Mouse (Mus musculus): ENCODE measurements around the gene Tcf7l2. TPM values are rescaled to one million over a fixed set of nuclear protein-coding genes. Genes with fewer than 3 reads are reported as not detected.
A peak's percentile ranks its signal among the peaks of the same experiment; 100 is the strongest.

The Tcf7l2 gene
- total RNA-seq, 1 experiment from 2014 or later = 2.1 TPM

GRCm38 (mm10) chr19:55816974-55817373, 75.4 kb downstream of the Tcf7l2 start:
- no peak for ATAC-seq (replicated peaks; ENCODE audit: low read depth, poor library complexity, severe bottlenecking)

- no peak for ATAC-seq (replicated peaks; ENCODE audit: low read depth, poor library complexity, severe bottlenecking)
Observed at GRCm38 (mm10) chr19:55820202-55820601, 78.6 kb downstream of the Tcf7l2 start.

GRCm38 (mm10) chr19:55825001-55825827, 83.6 kb downstream of the Tcf7l2 start:
- no peak; the same call in 1 of the 2 replicates for ATAC-seq (replicated peaks; ENCODE audit: low read depth, poor library complexity, severe bottlenecking)

- ATAC-seq (replicated peaks; ENCODE audit: low read depth, poor library complexity, severe bottlenecking) = no peak
Observed at GRCm38 (mm10) chr19:55825951-55826507, 84.4 kb downstream of the Tcf7l2 start.

GRCm38 (mm10) chr19:55827613-55828259, 86.1 kb downstream of the Tcf7l2 start:
- ATAC-seq (replicated peaks; ENCODE audit: low read depth, poor library complexity, severe bottlenecking) = peak; percentile 87

GRCm38 (mm10) chr19:55830976-55831559, 89.4 kb downstream of the Tcf7l2 start:
- ATAC-seq (replicated peaks; ENCODE audit: low read depth, poor library complexity, severe bottlenecking) = 0 out of 2 replicates have a peak, but pooled peaks have one; percentile 42

- no peak for ATAC-seq (replicated peaks; ENCODE audit: low read depth, poor library complexity, severe bottlenecking)
Observed at GRCm38 (mm10) chr19:55832122-55832521, 90.5 kb downstream of the Tcf7l2 start.

GRCm38 (mm10) chr19:55833807-55834385, 92.3 kb downstream of the Tcf7l2 start:
- no peak for ATAC-seq (replicated peaks; ENCODE audit: low read depth, poor library complexity, severe bottlenecking)

GRCm38 (mm10) chr19:55836930-55837687, 95.5 kb downstream of the Tcf7l2 start:
- no peak for ATAC-seq (replicated peaks; ENCODE audit: low read depth, poor library complexity, severe bottlenecking)

GRCm38 (mm10) chr19:55837924-55838323, 96.3 kb downstream of the Tcf7l2 start:
- no peak for ATAC-seq (replicated peaks; ENCODE audit: low read depth, poor library complexity, severe bottlenecking)

- no peak for ATAC-seq (replicated peaks; ENCODE audit: low read depth, poor library complexity, severe bottlenecking)
Observed at GRCm38 (mm10) chr19:55838389-55839035, 96.9 kb downstream of the Tcf7l2 start.

- peak; percentile 32 for ATAC-seq (replicated peaks; ENCODE audit: low read depth, poor library complexity, severe bottlenecking)
Observed at GRCm38 (mm10) chr19:55839036-55839555, 97.5 kb downstream of the Tcf7l2 start.

- 0 out of 2 replicates have a peak, but pooled peaks have one; percentile 34 for ATAC-seq (replicated peaks; ENCODE audit: low read depth, poor library complexity, severe bottlenecking)
Observed at GRCm38 (mm10) chr19:55840499-55841121, 99.0 kb downstream of the Tcf7l2 start.

GRCm38 (mm10) chr19:55842046-55842445, 100.4 kb downstream of the Tcf7l2 start:
- ATAC-seq (replicated peaks; ENCODE audit: low read depth, poor library complexity, severe bottlenecking) = no peak

GRCm38 (mm10) chr19:55843111-55843887, 101.7 kb downstream of the Tcf7l2 start:
- ATAC-seq (replicated peaks; ENCODE audit: low read depth, poor library complexity, severe bottlenecking) = no peak

GRCm38 (mm10) chr19:55845702-55846101, 104.1 kb downstream of the Tcf7l2 start:
- no peak for ATAC-seq (replicated peaks; ENCODE audit: low read depth, poor library complexity, severe bottlenecking)

- no peak for ATAC-seq (replicated peaks; ENCODE audit: low read depth, poor library complexity, severe bottlenecking)
Observed at GRCm38 (mm10) chr19:55846256-55846655, 104.6 kb downstream of the Tcf7l2 start.

GRCm38 (mm10) chr19:55847043-55847442, 105.4 kb downstream of the Tcf7l2 start:
- ATAC-seq (replicated peaks; ENCODE audit: low read depth, poor library complexity, severe bottlenecking) = no peak
